Mouse (Mus musculus) lung, embryonic 16.5 days (tissue): ENCODE measurements around the gene Desi2. TPM values are rescaled to one million over a fixed set of nuclear protein-coding genes. Genes with fewer than 3 reads are reported as not detected.
"Not testable (repeated sequence)": the region's sequence is repeated elsewhere in the genome, so short reads cannot be mapped to it uniquely, and the experiment has no call there.

ENCODE experiments used
- ATAC-seq: fragments of 200-750 bp; cut with Nextera tagmentation; 2 replicates; pipeline ENCODE4 v1.8.0; 2017; ENCODE audit warnings: low read depth, mild to moderate bottlenecking, moderate library complexity
- H3K27ac ChIP-seq: fragments of 300-500 bp; sonication (generic); 2 replicates; pipeline ENCODE4 v1.5.1; 2014; ENCODE audit warnings: mild to moderate bottlenecking, control low read depth, low read length
- H3K27me3 ChIP-seq: fragments of 300-500 bp; sonication (generic); 2 replicates; pipeline ENCODE4 v1.6.1; 2014; ENCODE audit warnings: low read depth, low read length, mixed read lengths; ENCODE audit not compliant: control insufficient read depth, insufficient read depth
- H3K36me3 ChIP-seq: fragments of 300-500 bp; sonication (generic); 2 replicates; pipeline ENCODE4 v1.6.1; 2014; ENCODE audit warnings: low read length; ENCODE audit not compliant: control insufficient read depth, insufficient read depth
- H3K4me1 ChIP-seq: fragments of 300-500 bp; sonication (generic); replicated peaks from 2 replicates; pipeline ENCODE4 v1.6.1; 2014; ENCODE audit warnings: low read length, mixed read lengths; ENCODE audit not compliant: control insufficient read depth, insufficient read depth
- H3K4me2 ChIP-seq: fragments of 300-500 bp; sonication (generic); 2 replicates; pipeline ENCODE4 v1.6.1; 2014; ENCODE audit warnings: low read depth, low read length, control low read depth
- H3K4me3 ChIP-seq: fragments of 300-500 bp; sonication (generic); 2 replicates; pipeline ENCODE4 v1.5.1; 2014; ENCODE audit warnings: mild to moderate bottlenecking, low read length, control low read depth
- H3K9ac ChIP-seq: fragments of 300-500 bp; sonication (generic); 2 replicates; pipeline ENCODE4 v1.6.1; 2014; ENCODE audit warnings: low read length, control low read depth
- H3K9me3 ChIP-seq: fragments of 300-500 bp; sonication (generic); 2 replicates; pipeline ENCODE4 v1.6.1; 2016; ENCODE audit warnings: low read length; ENCODE audit not compliant: control insufficient read depth
- WGBS: fragments of 180-500 bp; shearing (Covaris S2); extraction: QIAGEN DNeasy Blood & Tissue Kit; methylation state at CpG from one replicate; pipeline ENCODE4 v1.1.7; 2014; 5-methylcytosine and 5-hydroxymethylcytosine counted together
- polyA plus RNA-seq: library from polyadenylated mRNA; unstranded; fragments of >200 nt; fragmentation: Nextera tagmentation; extraction: Ambion mirVana; gene quantifications from 2 replicates; pipeline ENCODE4 v1.2.1, GENCODE M21; 2015

Desi2 gene
- polyA plus RNA-seq, 1 experiment from 2014 or later: 23.3 TPM

DNA sequence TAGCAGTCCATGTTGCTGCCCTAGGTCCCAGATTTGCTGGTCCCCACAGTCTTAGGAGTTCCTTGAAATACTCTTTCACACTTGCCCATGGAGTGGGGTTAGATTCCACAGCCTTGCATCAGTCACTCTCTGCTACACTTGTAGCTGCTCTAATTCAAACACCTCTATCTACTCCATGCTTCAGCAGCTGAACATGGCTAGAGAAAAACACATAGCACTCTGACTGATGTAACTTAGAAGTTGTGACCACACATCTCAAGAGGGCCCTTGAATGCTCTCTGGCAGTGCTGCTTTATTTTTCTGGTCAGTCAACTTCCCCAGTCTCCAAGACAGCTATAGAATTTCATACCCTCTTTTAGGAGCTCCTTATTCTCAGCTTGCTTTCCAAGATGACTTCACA, 22.7 kb downstream of the Desi2 start:
- H3K4me1 ChIP-seq: 0 out of 2 replicates have a peak, but pooled peaks cover 3% of the 10 kb centered on the region
- no peak overlapping the region for H3K4me2 ChIP-seq
- H3K9ac ChIP-seq: no peak overlapping the region
- no peak overlapping the region for H3K4me3 ChIP-seq
- H3K27me3 ChIP-seq: no peaks in the 10 kb centered on the region
- peak; percentile 95 for ATAC-seq
- no peaks in the 10 kb centered on the region for H3K36me3 ChIP-seq
- no peaks in the 10 kb centered on the region for H3K9me3 ChIP-seq
- H3K27ac ChIP-seq: peak overlapping the region; percentile 73

- H3K9me3 ChIP-seq: no peaks in the 10 kb centered on the region
- H3K36me3 ChIP-seq: no peaks in the 10 kb centered on the region
- no peak overlapping the region for H3K9ac ChIP-seq
- no peak overlapping the region for H3K27ac ChIP-seq
- H3K27me3 ChIP-seq: no peaks in the 10 kb centered on the region
- no peak overlapping the region for H3K4me2 ChIP-seq
- H3K4me1 ChIP-seq: peaks cover 12% of the 10 kb centered on the region
- no peak for ATAC-seq
- no peak overlapping the region for H3K4me3 ChIP-seq
These were observed 29.9 kb downstream of the Desi2 start for GRCm38 (mm10) chr1:178217157-178217556.

- H3K9me3 ChIP-seq: no peaks in the 10 kb centered on the region
- H3K4me3 ChIP-seq: no peak overlapping the region
- H3K4me2 ChIP-seq: no peak overlapping the region
- no peaks in the 10 kb centered on the region for H3K27me3 ChIP-seq
- ATAC-seq: no peak
- H3K4me1 ChIP-seq: peaks cover 12% of the 10 kb centered on the region
- no peak overlapping the region for H3K9ac ChIP-seq
- H3K36me3 ChIP-seq: no peaks in the 10 kb centered on the region
- peak overlapping the region; percentile 36; the same call in 1 of the 2 replicates for H3K27ac ChIP-seq
These were observed 31.1 kb downstream of the Desi2 start for GRCm38 (mm10) chr1:178218305-178218704.

- ATAC-seq: no peak
- H3K4me3 ChIP-seq: no peak overlapping the region
- no peaks in the 10 kb centered on the region for H3K27me3 ChIP-seq
- no peak overlapping the region for H3K4me2 ChIP-seq
- peaks cover 1% of the 10 kb centered on the region for H3K36me3 ChIP-seq
- H3K9ac ChIP-seq: no peak overlapping the region
- H3K4me1 ChIP-seq: peaks cover 12% of the 10 kb centered on the region
- peak overlapping the region; percentile 67; the same call in 1 of the 2 replicates for H3K27ac ChIP-seq
- H3K9me3 ChIP-seq: peaks cover 1% of the 10 kb centered on the region; the same call in 1 of the 2 replicates
- WGBS: 46% methylated on average over 5 of the region's 5 CpGs
These were observed 32.2 kb downstream of the Desi2 start for GRCm38 (mm10) chr1:178219166-178220077.

DNA sequence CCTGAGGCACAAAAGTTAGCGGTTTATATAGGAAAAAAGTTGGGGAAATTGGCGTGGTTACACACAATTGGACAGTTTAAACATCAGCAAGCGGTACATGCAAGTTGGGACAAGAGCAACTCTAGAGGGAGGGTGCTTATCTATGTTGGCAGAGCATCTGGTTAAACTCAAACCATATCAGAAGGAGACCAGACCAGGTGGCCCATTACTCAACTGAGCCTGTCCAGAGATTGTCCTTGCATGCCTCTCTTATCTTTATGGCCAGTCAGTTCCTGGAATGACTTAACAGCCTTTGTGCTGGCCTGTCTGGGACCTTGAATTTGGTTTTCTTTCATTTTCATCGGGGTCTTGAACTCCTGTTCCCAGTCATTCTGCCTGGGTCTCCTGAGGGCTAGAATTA, 41.7 kb downstream of the Desi2 start:
- H3K4me3 ChIP-seq, ATAC-seq, H3K4me1 ChIP-seq, H3K4me2 ChIP-seq, H3K27me3 ChIP-seq, H3K27ac ChIP-seq, H3K9ac ChIP-seq: not testable (repeated sequence)
- Histone ChIP-seq H3K36me3 (peaks cover 23% of the 10 kb centered on the region), H3K9me3 (peaks cover 31% of the 10 kb centered on the region)
- 93% methylated on average over 4 of the region's 4 CpGs for WGBS

- WGBS: 91% methylated on average over 3 of the region's 3 CpGs
- Histone ChIP-seq H3K9me3 (no peaks in the 10 kb centered on the region), H3K36me3 (peaks cover under 1% of the 10 kb centered on the region; the same call in 1 of the 2 replicates), H3K9ac (no peak overlapping the region), H3K27me3 (no peaks in the 10 kb centered on the region), H3K4me2 (no peak overlapping the region), H3K4me1 (no peaks in the 10 kb centered on the region), H3K27ac (no peak overlapping the region), H3K4me3 (no peak overlapping the region)
- no peak for ATAC-seq
These were observed 46.9 kb downstream of the Desi2 start for GRCm38 (mm10) chr1:178234109-178234508.

DNA sequence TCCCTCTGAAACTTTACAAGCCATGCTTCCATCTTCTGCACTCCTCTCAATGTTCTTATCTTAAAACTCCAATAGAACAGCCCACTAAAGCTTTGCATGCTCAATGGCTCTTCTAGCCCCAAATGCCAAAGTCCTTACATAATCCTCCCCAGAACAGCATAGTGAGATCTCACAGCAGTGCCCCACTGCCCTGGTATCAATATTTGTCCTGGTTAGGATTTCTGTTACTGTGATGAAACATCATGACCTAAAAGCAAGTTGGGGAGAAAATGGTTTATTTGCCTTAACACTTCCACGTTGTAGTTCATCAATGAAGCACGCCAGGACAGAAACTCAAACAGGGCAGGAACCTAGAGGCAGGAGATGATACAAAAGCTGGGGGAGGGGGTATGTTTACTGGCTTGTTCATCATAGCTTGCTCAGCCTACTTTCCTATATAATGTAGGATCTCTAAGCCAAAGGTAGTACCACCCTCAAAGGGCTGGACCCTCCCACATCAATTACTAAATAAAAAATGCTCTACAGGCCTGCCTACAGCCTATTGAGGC, 48.8 kb downstream of the Desi2 start:
- WGBS: 42% methylated on average over 2 of the region's 2 CpGs
- no peak for ATAC-seq
- no peaks in the 10 kb centered on the region for H3K9me3 ChIP-seq

GRCm38 (mm10) chr1:178238676-178239075, 51.5 kb downstream of the Desi2 start:
- Histone ChIP-seq H3K4me1 (no peaks in the 10 kb centered on the region), H3K4me2 (no peak overlapping the region), H3K27me3 (no peaks in the 10 kb centered on the region), H3K27ac (no peak overlapping the region), H3K9me3 (no peaks in the 10 kb centered on the region), H3K9ac (no peak overlapping the region), H3K36me3 (no peaks in the 10 kb centered on the region), H3K4me3 (no peak overlapping the region)
- ATAC-seq: no peak
- 71% methylated on average over 1 of the region's 1 CpGs for WGBS

More for the DNA sequence above, 48.8 kb downstream of the Desi2 start:
- Histone ChIP-seq H3K27me3 (no peaks in the 10 kb centered on the region), H3K27ac (no peak overlapping the region), H3K4me1 (no peaks in the 10 kb centered on the region), H3K4me2 (no peak overlapping the region), H3K9ac (no peak overlapping the region), H3K4me3 (no peak overlapping the region), H3K36me3 (no peaks in the 10 kb centered on the region)

DNA sequence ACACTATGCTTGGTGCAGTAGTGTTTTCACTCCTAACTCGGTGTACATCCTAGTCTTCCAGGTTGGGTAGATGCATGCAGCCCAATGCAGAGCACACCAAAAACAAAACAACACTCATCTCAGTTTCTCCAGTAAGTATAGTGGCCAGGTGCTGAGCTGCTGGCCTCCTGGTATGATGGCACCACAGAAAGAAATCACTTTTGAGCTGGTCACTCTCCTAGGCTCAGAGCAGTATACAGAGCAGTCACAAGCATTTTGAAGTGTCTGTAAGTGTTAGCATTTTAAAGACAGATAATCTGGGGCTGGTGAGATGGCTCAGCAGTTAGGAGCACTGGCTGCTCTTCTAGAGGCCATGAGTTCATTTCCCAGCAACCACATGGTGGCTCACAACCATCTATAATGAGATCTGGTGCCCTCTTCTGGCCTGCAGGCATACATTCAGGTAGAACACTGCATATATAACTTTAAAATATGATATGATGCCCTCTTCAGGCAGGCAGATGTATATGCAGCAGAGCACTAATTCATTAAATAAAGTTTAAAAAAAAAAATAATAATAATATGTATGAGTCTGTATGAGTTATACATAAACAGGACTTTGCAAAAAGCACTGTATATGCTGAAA, 54.8 kb downstream of the Desi2 start:
- no peak overlapping the region for H3K4me3 ChIP-seq
- no peaks in the 10 kb centered on the region for H3K27me3 ChIP-seq
- no peak overlapping the region for H3K4me2 ChIP-seq
- 0 out of 2 replicates have a peak, but pooled peaks cover 2% of the 10 kb centered on the region for H3K9me3 ChIP-seq
- H3K9ac ChIP-seq: no peak overlapping the region
- H3K36me3 ChIP-seq: peaks cover 6% of the 10 kb centered on the region
- no peak for ATAC-seq
- no peak overlapping the region for H3K27ac ChIP-seq
- H3K4me1 ChIP-seq: no peaks in the 10 kb centered on the region
- WGBS: 93% methylated on average over 1 of the region's 1 CpGs
